Mouse (Mus musculus) hindbrain, embryonic 14.5 days (tissue): ENCODE results near the gene Prmt3. TPM values are rescaled to one million over a fixed set of nuclear protein-coding genes. Genes with fewer than 3 reads are reported as not detected.

ENCODE experiments used
- ATAC-seq: fragments of 200-750 bp; cut with Nextera tagmentation; 2 replicates; pipeline ENCODE4 v1.8.0; 2017; ENCODE audit warnings: moderate number of reproducible peaks, mild to moderate bottlenecking, moderate TSS enrichment, moderate library complexity; ENCODE audit not compliant: low FRiP score
- DNase-seq: peaks from one replicate; pipeline ENCODE4 v3.0.0-alpha.2; 2015; ENCODE audit warnings: low spot score
- H3K27ac ChIP-seq: fragments of 300-500 bp; sonication (generic); 2 replicates; pipeline ENCODE4 v1.5.1; 2014; ENCODE audit warnings: mild to moderate bottlenecking, moderate library complexity
- H3K27me3 ChIP-seq: fragments of 300-500 bp; sonication (generic); 2 replicates; pipeline ENCODE4 v1.6.1; 2014; ENCODE audit warnings: mild to moderate bottlenecking, low read length, mixed read lengths; ENCODE audit not compliant: control insufficient read depth, insufficient read depth
- H3K36me3 ChIP-seq: fragments of 300-500 bp; sonication (generic); replicated peaks from 2 replicates; pipeline ENCODE4 v1.6.1; 2014; ENCODE audit not compliant: control insufficient read depth, insufficient read depth
- H3K4me1 ChIP-seq: fragments of 300-500 bp; sonication (generic); replicated peaks from 2 replicates; pipeline ENCODE4 v1.6.1; 2014; ENCODE audit warnings: antibody characterized with exemption, low read length, mixed read lengths; ENCODE audit not compliant: control insufficient read depth, insufficient read depth
- H3K4me2 ChIP-seq: fragments of 300-500 bp; sonication (generic); replicated peaks from 2 replicates; pipeline ENCODE4 v1.6.1; 2014; ENCODE audit warnings: mild to moderate bottlenecking, moderate library complexity
- H3K4me3 ChIP-seq: fragments of 300-500 bp; sonication (generic); replicated peaks from 2 replicates; pipeline ENCODE4 v1.5.1; 2014; ENCODE audit warnings: mild to moderate bottlenecking, low read length
- H3K9ac ChIP-seq: fragments of 300-500 bp; sonication (generic); 2 replicates; pipeline ENCODE4 v1.6.1; 2014
- H3K9me3 ChIP-seq: fragments of 300-500 bp; sonication (generic); 2 replicates; pipeline ENCODE4 v1.6.1; 2016; ENCODE audit warnings: low read length; ENCODE audit not compliant: control insufficient read depth
- WGBS: fragments of 180-500 bp; shearing (Covaris S2); extraction: QIAGEN DNeasy Blood & Tissue Kit; methylation state at CpG from one replicate; pipeline ENCODE4 v1.1.7; 2014; 5-methylcytosine and 5-hydroxymethylcytosine counted together
- polyA plus RNA-seq: library from polyadenylated mRNA; unstranded; fragments of >200 nt; fragmentation: Nextera tagmentation; extraction: Ambion mirVana; gene quantifications from 2 replicates; pipeline ENCODE4 v1.2.1, GENCODE M21; 2014

The Prmt3 gene
- polyA plus RNA-seq, 1 experiment from 2014 or later, result 51.2 TPM

- no peak overlapping the region for H3K9ac ChIP-seq
- H3K4me2 ChIP-seq, result no peak overlapping the region
- H3K27ac ChIP-seq, result no peak overlapping the region
- no peak for DNase-seq
- H3K4me1 ChIP-seq, result 0 out of 2 replicates have a peak, but pooled peaks cover under 1% of the 10 kb centered on the region
- H3K4me3 ChIP-seq, result no peak overlapping the region
- H3K9me3 ChIP-seq, result no peaks in the 10 kb centered on the region
- ATAC-seq, result no peak
- no peaks in the 10 kb centered on the region for H3K27me3 ChIP-seq
- H3K36me3 ChIP-seq, result peaks cover 44% of the 10 kb centered on the region
- WGBS, result 94% methylated on average over 7 of the region's 7 CpGs
These were observed 7.0 kb downstream of the Prmt3 start for GRCm38 (mm10) chr7:49785141-49785540.

- peak; percentile 80 for DNase-seq
- WGBS, result 54% methylated on average over 12 of the region's 12 CpGs
- Histone ChIP-seq H3K4me2 (no peak overlapping the region), H3K27ac (no peak overlapping the region), H3K4me3 (no peak overlapping the region), H3K9me3 (no peaks in the 10 kb centered on the region), H3K4me1 (0 out of 2 replicates have a peak, but pooled peaks cover 4% of the 10 kb centered on the region), H3K9ac (no peak overlapping the region), H3K36me3 (peaks cover 54% of the 10 kb centered on the region), H3K27me3 (no peaks in the 10 kb centered on the region)
- ATAC-seq, result no peak
These were observed 8.7 kb downstream of the Prmt3 start for GRCm38 (mm10) chr7:49786618-49787382.

- Histone ChIP-seq H3K4me1 (0 out of 2 replicates have a peak, but pooled peaks cover 4% of the 10 kb centered on the region), H3K9me3 (no peaks in the 10 kb centered on the region), H3K4me2 (no peak overlapping the region), H3K27ac (no peak overlapping the region), H3K4me3 (no peak overlapping the region), H3K9ac (no peak overlapping the region), H3K27me3 (no peaks in the 10 kb centered on the region), H3K36me3 (peaks cover 53% of the 10 kb centered on the region)
- no peak for DNase-seq
- no peak for ATAC-seq
- 86% methylated on average over 3 of the region's 3 CpGs for WGBS
These were observed 9.2 kb downstream of the Prmt3 start for GRCm38 (mm10) chr7:49787383-49787645.

DNA sequence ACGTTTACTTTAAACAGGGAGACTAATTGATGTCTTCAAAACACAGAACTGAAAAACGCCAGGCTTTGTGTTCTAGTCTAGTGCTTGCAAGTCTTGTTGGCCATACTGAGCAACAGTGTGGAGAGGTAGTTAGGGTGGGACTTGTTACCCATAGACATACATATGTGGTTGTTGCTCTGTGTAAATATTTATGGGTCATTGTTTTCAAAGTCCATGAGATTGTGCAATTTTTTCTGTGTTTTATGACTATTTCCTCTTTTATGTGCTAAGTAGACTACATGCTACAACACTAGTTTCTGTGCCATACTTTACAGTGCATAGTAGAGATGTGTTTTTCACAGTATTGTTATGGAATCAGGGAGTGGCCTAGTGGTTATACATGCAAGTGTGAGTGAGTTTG is 16.2 kb downstream of the Prmt3 start:
- H3K4me1 ChIP-seq, result 0 out of 2 replicates have a peak, but pooled peaks cover 4% of the 10 kb centered on the region
- no peak overlapping the region for H3K4me3 ChIP-seq
- no peak overlapping the region for H3K9ac ChIP-seq
- H3K27me3 ChIP-seq, result no peaks in the 10 kb centered on the region
- ATAC-seq (no peak), DNase-seq (no peak)
- WGBS, result 93% methylated on average over 2 of the region's 2 CpGs
- H3K27ac ChIP-seq, result no peak overlapping the region
- no peak overlapping the region for H3K4me2 ChIP-seq
- peaks cover 51% of the 10 kb centered on the region for H3K36me3 ChIP-seq
- H3K9me3 ChIP-seq, result no peaks in the 10 kb centered on the region

- H3K4me2 ChIP-seq, result no peak overlapping the region
- H3K27me3 ChIP-seq, result no peaks in the 10 kb centered on the region
- no peak overlapping the region for H3K27ac ChIP-seq
- WGBS, result 88% methylated on average over 1 of the region's 1 CpGs
- H3K4me1 ChIP-seq, result no peaks in the 10 kb centered on the region
- no peak for ATAC-seq
- H3K9ac ChIP-seq, result no peak overlapping the region
- DNase-seq, result no peak
- H3K9me3 ChIP-seq, result no peaks in the 10 kb centered on the region
- no peak overlapping the region for H3K4me3 ChIP-seq
- peaks cover 44% of the 10 kb centered on the region for H3K36me3 ChIP-seq
These were observed 19.0 kb downstream of the Prmt3 start for GRCm38 (mm10) chr7:49797171-49797570.

DNA sequence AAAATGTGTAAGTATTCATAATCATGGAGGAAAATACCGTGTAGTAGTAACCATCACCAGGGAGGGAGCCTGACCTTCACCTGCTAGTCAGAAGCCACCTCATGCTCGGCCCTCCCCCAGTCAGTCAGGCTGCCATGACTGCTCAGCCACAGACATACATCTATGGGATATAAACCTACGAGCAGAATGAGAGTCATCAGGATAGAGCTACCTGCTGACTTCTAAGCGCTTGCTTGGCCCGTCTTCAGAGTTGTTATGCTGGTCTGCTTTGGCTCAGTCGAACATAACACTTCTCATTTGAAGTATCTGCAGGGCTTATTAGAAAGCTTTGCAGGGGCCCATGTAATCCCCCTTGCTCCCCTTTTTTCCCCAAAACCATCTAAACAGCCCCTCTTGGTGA is 25.4 kb downstream of the Prmt3 start:
- no peak for DNase-seq
- peaks cover 37% of the 10 kb centered on the region for H3K36me3 ChIP-seq
- H3K9ac ChIP-seq, result no peak overlapping the region
- no peak overlapping the region for H3K4me3 ChIP-seq
- no peaks in the 10 kb centered on the region for H3K9me3 ChIP-seq
- H3K27ac ChIP-seq, result no peak overlapping the region
- 91% methylated on average over 6 of the region's 6 CpGs for WGBS
- no peaks in the 10 kb centered on the region for H3K4me1 ChIP-seq
- no peak overlapping the region for H3K4me2 ChIP-seq
- H3K27me3 ChIP-seq, result no peaks in the 10 kb centered on the region
- no peak for ATAC-seq

DNA sequence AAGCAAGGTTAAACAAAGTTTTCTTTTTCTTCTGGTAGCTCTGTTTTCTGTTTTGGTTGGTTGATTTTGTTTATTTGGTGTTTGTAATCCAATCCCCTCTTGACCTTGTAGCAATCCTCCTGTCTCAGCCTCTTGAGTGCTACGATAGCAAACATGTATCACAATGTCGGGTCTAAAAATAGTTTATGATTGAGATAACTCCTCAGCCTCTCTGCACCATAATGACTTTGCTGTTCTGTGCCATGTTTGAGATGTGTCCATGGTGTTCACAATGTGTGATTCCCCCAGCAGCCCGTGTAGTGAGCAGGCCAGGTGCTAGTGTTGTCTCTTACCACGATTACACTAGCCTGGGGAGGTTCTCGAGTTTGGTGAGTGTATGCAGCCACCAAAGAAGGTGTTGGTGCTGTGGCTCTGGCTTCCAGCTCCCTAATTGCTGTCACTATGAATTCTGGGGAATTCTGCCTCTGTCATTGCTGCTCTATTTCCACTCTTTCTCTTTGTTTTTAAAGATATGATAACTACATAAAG is 26.6 kb downstream of the Prmt3 start:
- H3K4me2 ChIP-seq, result no peak overlapping the region
- peaks cover 34% of the 10 kb centered on the region for H3K36me3 ChIP-seq
- no peak overlapping the region for H3K9ac ChIP-seq
- H3K27ac ChIP-seq, result no peak overlapping the region
- DNase-seq, result no peak
- H3K27me3 ChIP-seq, result no peaks in the 10 kb centered on the region
- ATAC-seq, result no peak
- no peaks in the 10 kb centered on the region for H3K4me1 ChIP-seq
- no peaks in the 10 kb centered on the region for H3K9me3 ChIP-seq
- no peak overlapping the region for H3K4me3 ChIP-seq
- WGBS, result 86% methylated on average over 5 of the region's 5 CpGs

DNA sequence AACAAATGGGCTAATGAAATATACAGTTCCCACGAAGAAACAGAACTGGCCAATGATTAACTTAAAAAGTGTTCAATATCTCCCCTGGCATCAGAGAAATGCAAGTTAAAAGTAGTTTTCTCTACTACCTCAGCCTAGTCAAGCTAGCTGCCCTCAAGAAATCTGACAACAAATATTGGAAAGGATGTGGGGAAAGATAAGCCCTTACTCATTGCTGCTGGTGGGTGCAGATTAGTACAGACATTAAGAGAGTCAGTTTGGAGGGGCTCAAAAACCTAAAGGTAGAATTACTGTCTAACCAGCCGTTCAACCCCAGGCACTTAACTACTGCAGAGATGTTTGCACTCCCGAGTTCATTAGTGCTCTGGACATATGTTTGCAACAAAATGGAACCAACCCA is 27.5 kb downstream of the Prmt3 start:
- no peaks in the 10 kb centered on the region for H3K4me1 ChIP-seq
- no peak overlapping the region for H3K9ac ChIP-seq
- no peak overlapping the region for H3K4me3 ChIP-seq
- no peak for ATAC-seq
- no peak overlapping the region for H3K27ac ChIP-seq
- WGBS, result 70% methylated on average over 3 of the region's 3 CpGs
- peaks cover 26% of the 10 kb centered on the region for H3K36me3 ChIP-seq
- H3K9me3 ChIP-seq, result no peaks in the 10 kb centered on the region
- H3K27me3 ChIP-seq, result no peaks in the 10 kb centered on the region
- no peak for DNase-seq
- H3K4me2 ChIP-seq, result no peak overlapping the region

DNA sequence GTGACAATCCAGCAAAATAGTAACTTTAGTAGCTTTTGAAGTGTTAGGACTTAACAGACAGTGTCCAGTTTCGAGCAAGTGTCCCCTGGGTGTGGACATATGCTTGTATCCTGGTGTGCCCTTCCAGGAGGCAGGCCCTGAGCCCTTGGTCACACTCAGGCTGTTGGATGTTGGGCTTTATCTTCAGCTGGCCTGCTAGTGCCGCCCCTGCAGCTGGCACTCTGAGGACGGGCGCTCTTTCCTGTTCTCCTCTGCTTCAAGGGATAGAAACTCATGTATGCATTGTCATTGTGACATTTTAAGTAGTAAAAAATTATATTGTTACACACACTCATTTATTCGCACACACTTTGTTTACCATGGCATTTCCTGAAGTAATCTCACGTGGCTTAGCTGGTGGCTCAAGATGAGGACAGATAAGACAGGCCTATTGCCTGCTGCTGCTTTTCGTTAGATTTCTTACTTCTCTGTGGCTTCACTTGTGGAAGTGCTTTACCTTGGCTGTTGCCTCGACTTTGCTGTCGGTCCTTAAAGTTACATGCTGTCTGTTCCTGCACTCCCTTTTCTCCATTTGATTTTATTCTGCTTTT is 29.0 kb downstream of the Prmt3 start:
- no peaks in the 10 kb centered on the region for H3K4me1 ChIP-seq
- ATAC-seq (no peak), DNase-seq (no peak)
- no peaks in the 10 kb centered on the region for H3K27me3 ChIP-seq
- H3K4me2 ChIP-seq, result no peak overlapping the region
- H3K4me3 ChIP-seq, result no peak overlapping the region
- H3K9ac ChIP-seq, result no peak overlapping the region
- 89% methylated on average over 9 of the region's 9 CpGs for WGBS
- no peak overlapping the region for H3K27ac ChIP-seq
- peaks cover 23% of the 10 kb centered on the region for H3K36me3 ChIP-seq
- H3K9me3 ChIP-seq, result no peaks in the 10 kb centered on the region
